Mouse (Mus musculus): ENCODE data around the gene Stk39. TPM values are rescaled to one million over a fixed set of nuclear protein-coding genes. Genes with fewer than 3 reads are reported as not detected.
"Not testable (repeated sequence)": the region's sequence is repeated elsewhere in the genome, so short reads cannot be mapped to it uniquely, and the experiment has no call there.

The Stk39 gene
- polyA plus RNA-seq, 1 experiment: not detected

GRCm38 (mm10) chr2:68242069-68242468 lies 230.0 kb downstream of the Stk39 start:
- H3K4me3 ChIP-seq (replicated peaks): no peak overlapping the region
- no peaks in the 10 kb centered on the region for H3K9me3 ChIP-seq (ENCODE audit: control insufficient read depth, low read length)
- H3K36me3 ChIP-seq (ENCODE audit: control insufficient read depth): no peaks in the 10 kb centered on the region
- TF ChIP-seq GATA1 (IDR thresholded peaks at IDR 0.05; ENCODE audit: low read length) (no peak), TAL1 (IDR thresholded peaks at IDR 0.05; ENCODE audit: low read length) (no peak)
- no peaks in the 10 kb centered on the region for H3K4me1 ChIP-seq (ENCODE audit: control insufficient read depth)
- H3K27me3 ChIP-seq (ENCODE audit: control insufficient read depth): no peaks in the 10 kb centered on the region

- no peak overlapping the region for H3K4me3 ChIP-seq (replicated peaks)
- no peaks in the 10 kb centered on the region for H3K36me3 ChIP-seq (ENCODE audit: control insufficient read depth)
- no peaks in the 10 kb centered on the region for H3K4me1 ChIP-seq (ENCODE audit: control insufficient read depth)
- no peaks in the 10 kb centered on the region for H3K27me3 ChIP-seq (ENCODE audit: control insufficient read depth)
- TF ChIP-seq TAL1 (IDR thresholded peaks at IDR 0.05; ENCODE audit: low read length) (no peak), GATA1 (IDR thresholded peaks at IDR 0.05; ENCODE audit: low read length) (no peak)
- no peaks in the 10 kb centered on the region for H3K9me3 ChIP-seq (ENCODE audit: control insufficient read depth, low read length)
These were observed 230.4 kb downstream of the Stk39 start for GRCm38 (mm10) chr2:68241640-68242039.

GRCm38 (mm10) chr2:68239415-68239814 lies 232.7 kb downstream of the Stk39 start:
- not testable (repeated sequence) for H3K9me3 ChIP-seq (ENCODE audit: control insufficient read depth, low read length); H3K4me3 ChIP-seq (replicated peaks); H3K36me3 ChIP-seq (ENCODE audit: control insufficient read depth); H3K27me3 ChIP-seq (ENCODE audit: control insufficient read depth); H3K4me1 ChIP-seq (ENCODE audit: control insufficient read depth)

GRCm38 (mm10) chr2:68232929-68233328 lies 239.1 kb downstream of the Stk39 start:
- Histone ChIP-seq H3K36me3 (ENCODE audit: control insufficient read depth) (no peaks in the 10 kb centered on the region), H3K4me1 (ENCODE audit: control insufficient read depth) (no peaks in the 10 kb centered on the region), H3K4me3 (replicated peaks) (no peak overlapping the region), H3K9me3 (ENCODE audit: control insufficient read depth, low read length) (no peaks in the 10 kb centered on the region; the same call in 1 of the 2 replicates), H3K27me3 (ENCODE audit: control insufficient read depth) (no peaks in the 10 kb centered on the region)
- TF ChIP-seq GATA1 (IDR thresholded peaks at IDR 0.05; ENCODE audit: low read length) (no peak), TAL1 (IDR thresholded peaks at IDR 0.05; ENCODE audit: low read length) (no peak)

- Histone ChIP-seq H3K4me1 (ENCODE audit: control insufficient read depth) (no peaks in the 10 kb centered on the region), H3K27me3 (ENCODE audit: control insufficient read depth) (no peaks in the 10 kb centered on the region), H3K36me3 (ENCODE audit: control insufficient read depth) (no peaks in the 10 kb centered on the region), H3K4me3 (replicated peaks) (no peak overlapping the region), H3K9me3 (ENCODE audit: control insufficient read depth, low read length) (peaks cover 2% of the 10 kb centered on the region; the same call in 1 of the 2 replicates)
- no peak for TF ChIP-seq GATA1 (IDR thresholded peaks at IDR 0.05; ENCODE audit: low read length)
- TF ChIP-seq TAL1 (IDR thresholded peaks at IDR 0.05; ENCODE audit: low read length): no peak
These were observed 242.2 kb downstream of the Stk39 start for GRCm38 (mm10) chr2:68229872-68230271.

- TF ChIP-seq GATA1 (IDR thresholded peaks at IDR 0.05; ENCODE audit: low read length) (no peak), TAL1 (IDR thresholded peaks at IDR 0.05; ENCODE audit: low read length) (no peak)
- H3K36me3 ChIP-seq (ENCODE audit: control insufficient read depth): no peaks in the 10 kb centered on the region
- H3K27me3 ChIP-seq (ENCODE audit: control insufficient read depth): no peaks in the 10 kb centered on the region
- no peaks in the 10 kb centered on the region for H3K4me1 ChIP-seq (ENCODE audit: control insufficient read depth)
- no peak overlapping the region for H3K4me3 ChIP-seq (replicated peaks)
- peaks cover 2% of the 10 kb centered on the region; the same call in 1 of the 2 replicates for H3K9me3 ChIP-seq (ENCODE audit: control insufficient read depth, low read length)
These were observed 243.0 kb downstream of the Stk39 start for GRCm38 (mm10) chr2:68229081-68229480.

- Histone ChIP-seq H3K36me3 (ENCODE audit: control insufficient read depth) (no peaks in the 10 kb centered on the region), H3K27me3 (ENCODE audit: control insufficient read depth) (no peaks in the 10 kb centered on the region), H3K9me3 (ENCODE audit: control insufficient read depth, low read length) (0 out of 2 replicates have a peak, but pooled peaks cover 2% of the 10 kb centered on the region), H3K4me1 (ENCODE audit: control insufficient read depth) (no peaks in the 10 kb centered on the region), H3K4me3 (replicated peaks) (no peak overlapping the region)
- TF ChIP-seq TAL1 (IDR thresholded peaks at IDR 0.05; ENCODE audit: low read length) (no peak), GATA1 (IDR thresholded peaks at IDR 0.05; ENCODE audit: low read length) (no peak)
These were observed 249.7 kb downstream of the Stk39 start for GRCm38 (mm10) chr2:68222227-68222873.

DNA sequence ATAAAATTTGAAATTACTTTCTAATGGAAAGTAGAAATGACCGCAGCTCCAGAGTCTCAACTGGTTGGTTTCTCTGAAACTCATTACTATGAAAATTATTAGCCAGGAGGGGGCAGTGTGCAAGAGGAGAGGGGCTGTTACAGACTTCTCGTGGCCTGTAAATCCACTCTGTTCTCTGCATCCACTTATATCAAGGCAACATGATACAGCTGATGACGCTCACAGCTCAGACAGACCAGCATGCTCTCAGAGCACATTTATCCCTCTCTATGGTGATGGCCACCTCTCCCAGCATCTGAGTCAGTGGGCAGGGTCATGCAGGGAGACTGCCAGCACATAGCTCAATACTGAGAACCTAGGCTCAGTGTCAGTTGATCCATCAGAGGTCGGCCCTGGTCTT lies 250.8 kb downstream of the Stk39 start:
- H3K4me3 ChIP-seq (replicated peaks): no peak overlapping the region
- no peaks in the 10 kb centered on the region for H3K4me1 ChIP-seq (ENCODE audit: control insufficient read depth)
- TF ChIP-seq TAL1 (IDR thresholded peaks at IDR 0.05; ENCODE audit: low read length) (no peak), GATA1 (IDR thresholded peaks at IDR 0.05; ENCODE audit: low read length) (no peak)
- no peaks in the 10 kb centered on the region for H3K27me3 ChIP-seq (ENCODE audit: control insufficient read depth)
- H3K9me3 ChIP-seq (ENCODE audit: control insufficient read depth, low read length): no peaks in the 10 kb centered on the region
- H3K36me3 ChIP-seq (ENCODE audit: control insufficient read depth): no peaks in the 10 kb centered on the region

DNA sequence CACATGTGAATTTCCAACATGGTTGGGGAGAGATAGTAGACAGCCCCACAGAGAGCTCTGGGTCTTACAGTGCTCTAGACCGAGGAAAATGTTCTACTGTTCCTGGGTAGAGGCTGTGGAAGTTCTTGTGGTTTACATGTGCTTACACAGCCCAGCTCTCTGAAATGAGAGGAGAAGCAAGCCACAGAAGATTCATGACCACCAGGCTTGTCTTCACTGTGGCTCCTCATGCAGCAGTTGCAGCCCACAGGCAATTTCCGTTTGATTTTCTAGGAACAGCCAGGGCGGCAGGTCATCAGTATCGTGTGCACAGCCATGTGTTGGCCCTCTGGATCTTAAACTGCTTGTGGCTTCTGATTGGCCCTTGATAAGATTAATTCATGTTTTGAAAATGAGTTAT lies 252.2 kb downstream of the Stk39 start:
- Histone ChIP-seq H3K36me3 (ENCODE audit: control insufficient read depth) (no peaks in the 10 kb centered on the region), H3K27me3 (ENCODE audit: control insufficient read depth) (no peaks in the 10 kb centered on the region), H3K4me3 (replicated peaks) (no peak overlapping the region), H3K4me1 (ENCODE audit: control insufficient read depth) (no peaks in the 10 kb centered on the region), H3K9me3 (ENCODE audit: control insufficient read depth, low read length) (0 out of 2 replicates have a peak, but pooled peaks cover 2% of the 10 kb centered on the region)
- TF ChIP-seq GATA1 (IDR thresholded peaks at IDR 0.05; ENCODE audit: low read length): no peak
- TF ChIP-seq TAL1 (IDR thresholded peaks at IDR 0.05; ENCODE audit: low read length): no peak

- Histone ChIP-seq H3K27me3 (ENCODE audit: control insufficient read depth) (no peaks in the 10 kb centered on the region), H3K9me3 (ENCODE audit: control insufficient read depth, low read length) (peaks cover 9% of the 10 kb centered on the region), H3K4me1 (ENCODE audit: control insufficient read depth) (no peaks in the 10 kb centered on the region), H3K4me3 (replicated peaks) (no peak overlapping the region), H3K36me3 (ENCODE audit: control insufficient read depth) (no peaks in the 10 kb centered on the region)
- no peak for TF ChIP-seq GATA1 (IDR thresholded peaks at IDR 0.05; ENCODE audit: low read length)
- no peak for TF ChIP-seq TAL1 (IDR thresholded peaks at IDR 0.05; ENCODE audit: low read length)
These were observed 256.9 kb downstream of the Stk39 start for GRCm38 (mm10) chr2:68215176-68215575.

Data from erythroblast, embryonic 14.5 days (primary cell).